Mouse (Mus musculus): ENCODE measurements around the gene Rab44. TPM values are rescaled to one million over a fixed set of nuclear protein-coding genes. Genes with fewer than 3 reads are reported as not detected.

Rab44 gene
- polyA plus RNA-seq, 1 experiment from 2014 or later = 0.66 TPM

DNA sequence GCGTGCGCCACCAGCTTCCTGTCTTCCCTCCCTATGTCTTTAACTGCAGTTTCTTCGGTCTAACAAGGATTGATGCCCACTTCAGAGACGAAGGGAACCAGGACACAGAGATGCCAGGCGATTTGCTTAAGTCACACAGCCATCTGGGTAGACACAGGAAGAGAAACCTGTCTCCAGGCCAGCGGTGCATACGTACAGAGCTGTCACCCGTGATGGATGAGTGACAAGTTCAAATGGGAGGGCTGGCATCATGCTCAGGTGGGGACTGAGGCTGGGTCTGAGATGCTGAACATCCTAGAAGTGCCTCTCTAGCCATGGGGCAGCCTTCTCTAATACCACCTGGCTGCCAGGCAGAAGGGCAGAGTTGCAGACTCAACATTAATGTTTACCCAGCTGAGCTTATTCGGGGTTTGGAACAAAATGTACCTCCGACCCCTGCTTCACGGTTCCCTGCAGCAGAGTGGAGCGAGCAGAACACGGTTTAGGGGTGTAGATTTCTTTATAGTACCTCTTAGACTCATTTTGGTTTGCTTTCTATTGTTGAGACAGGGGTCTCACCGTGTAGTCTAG, 56.6 kb downstream of the Rab44 start:
- no peaks in the 10 kb centered on the region for H3K9me3 ChIP-seq (replicated peaks)
- no peak overlapping the region for H3K4me2 ChIP-seq
- H3K4me3 ChIP-seq = no peak overlapping the region
- WGBS = 74% methylated on average over 14 of the region's 14 CpGs
- ATAC-seq (replicated peaks; ENCODE audit: insufficient number of reproducible peaks, insufficient read depth, low FRiP score, low read depth) = no peak
- H3K27ac ChIP-seq = no peak overlapping the region
- H3K27me3 ChIP-seq = no peaks in the 10 kb centered on the region
- H3K36me3 ChIP-seq = no peaks in the 10 kb centered on the region
- H3K4me1 ChIP-seq (replicated peaks) = peaks cover 24% of the 10 kb centered on the region
- no peak overlapping the region for H3K9ac ChIP-seq

DNA sequence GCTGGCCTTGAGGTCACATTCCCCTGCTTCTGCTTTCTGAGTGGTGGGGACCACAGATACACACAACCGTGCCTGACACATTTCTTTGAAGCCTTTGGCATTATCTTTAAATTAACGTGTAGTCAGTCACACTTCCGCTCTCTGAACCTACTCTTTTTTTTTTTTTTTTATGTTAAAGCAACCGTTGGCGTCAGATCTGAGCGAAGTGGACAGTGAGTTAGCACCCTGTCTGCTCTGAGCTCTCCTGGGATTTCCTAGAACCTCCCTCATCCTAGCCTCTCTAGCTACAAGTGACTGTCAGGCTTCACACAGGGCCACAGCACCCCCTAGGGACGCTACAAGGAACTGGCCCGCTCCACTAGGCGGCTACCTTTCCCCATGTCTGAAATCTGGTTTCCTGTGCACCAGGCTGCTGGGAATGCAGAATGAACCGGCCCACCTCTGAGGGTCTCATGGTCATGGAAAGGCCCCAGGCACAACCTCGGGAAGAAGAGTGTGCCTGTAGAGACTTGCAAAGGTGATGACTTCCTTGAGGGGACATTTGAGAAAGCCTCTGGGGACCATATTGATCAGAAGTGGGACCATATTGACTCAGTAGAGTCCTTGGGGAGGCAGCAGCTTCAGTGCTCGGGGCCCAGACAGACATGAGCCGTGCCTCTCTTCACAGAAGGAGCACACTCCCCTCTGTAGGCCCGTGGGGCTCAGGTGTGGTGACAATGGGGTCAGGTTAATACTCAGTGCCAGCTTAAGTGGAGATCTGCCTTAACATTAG, 57.2 kb downstream of the Rab44 start:
- Histone ChIP-seq H3K4me3 (no peak overlapping the region), H3K9me3 (replicated peaks) (no peaks in the 10 kb centered on the region), H3K4me1 (replicated peaks) (peaks cover 23% of the 10 kb centered on the region), H3K27me3 (no peaks in the 10 kb centered on the region), H3K27ac (no peak overlapping the region), H3K36me3 (no peaks in the 10 kb centered on the region), H3K9ac (no peak overlapping the region), H3K4me2 (no peak overlapping the region)
- WGBS = 21% methylated on average over 14 of the region's 14 CpGs
- 0 out of 2 replicates have a peak, but pooled peaks have one; percentile 45 for ATAC-seq (replicated peaks; ENCODE audit: insufficient number of reproducible peaks, insufficient read depth, low FRiP score, low read depth)

DNA sequence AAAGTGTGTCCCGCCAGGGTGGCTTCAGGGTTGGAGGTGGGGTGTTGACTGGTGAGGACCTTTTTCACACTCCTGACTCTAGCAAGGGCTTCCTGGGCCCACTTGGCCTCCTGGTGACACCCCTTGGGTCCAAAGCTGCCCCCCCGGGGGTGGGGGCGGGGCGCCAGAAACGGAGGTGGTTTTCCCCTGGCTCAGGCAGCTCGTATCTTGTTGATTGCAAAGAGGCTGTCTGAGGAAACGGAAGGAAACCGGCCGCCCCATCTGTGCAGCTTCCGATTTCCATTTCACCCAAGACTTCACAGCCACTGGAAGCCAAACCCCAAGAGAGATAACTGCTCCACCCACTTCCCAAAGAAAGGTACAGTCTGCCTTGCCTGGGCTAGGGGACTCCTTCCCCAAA, 58.1 kb downstream of the Rab44 start:
- Histone ChIP-seq H3K36me3 (no peaks in the 10 kb centered on the region), H3K27me3 (no peaks in the 10 kb centered on the region), H3K9ac (no peak overlapping the region), H3K4me2 (no peak overlapping the region; the same call in 1 of the 2 replicates), H3K9me3 (replicated peaks) (no peaks in the 10 kb centered on the region), H3K27ac (no peak overlapping the region), H3K4me1 (replicated peaks) (peaks cover 25% of the 10 kb centered on the region), H3K4me3 (no peak overlapping the region)
- no peak for ATAC-seq (replicated peaks; ENCODE audit: insufficient number of reproducible peaks, insufficient read depth, low FRiP score, low read depth)
- WGBS = 37% methylated on average over 9 of the region's 10 CpGs

DNA sequence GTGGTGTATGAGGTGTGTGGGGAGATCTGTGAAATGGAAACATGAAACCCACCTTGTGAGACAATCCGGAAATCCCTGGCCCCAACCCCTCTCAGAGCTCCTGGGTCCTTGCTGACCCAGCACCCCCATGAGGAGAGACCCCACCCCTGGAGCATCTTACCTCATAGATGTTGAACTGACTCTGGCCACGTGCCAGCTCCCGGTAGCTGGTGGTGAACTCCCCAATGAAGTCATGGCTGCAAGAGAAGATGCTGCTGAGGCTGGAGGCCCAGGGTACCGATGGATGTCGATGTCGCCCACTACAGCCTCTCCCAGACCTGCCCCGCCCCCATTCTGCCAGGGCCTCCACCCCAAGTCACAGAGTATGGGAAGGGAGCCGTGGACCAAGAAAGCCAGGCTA, 59.2 kb downstream of the Rab44 start:
- H3K36me3 ChIP-seq = no peaks in the 10 kb centered on the region
- no peak overlapping the region for H3K4me2 ChIP-seq
- H3K27me3 ChIP-seq = no peaks in the 10 kb centered on the region
- H3K4me3 ChIP-seq = no peak overlapping the region
- ATAC-seq (replicated peaks; ENCODE audit: insufficient number of reproducible peaks, insufficient read depth, low FRiP score, low read depth) = no peak
- no peak overlapping the region for H3K27ac ChIP-seq
- WGBS = 67% methylated on average over 8 of the region's 8 CpGs
- H3K9ac ChIP-seq = no peak overlapping the region
- H3K4me1 ChIP-seq (replicated peaks) = peaks cover 24% of the 10 kb centered on the region
- no peaks in the 10 kb centered on the region for H3K9me3 ChIP-seq (replicated peaks)

DNA sequence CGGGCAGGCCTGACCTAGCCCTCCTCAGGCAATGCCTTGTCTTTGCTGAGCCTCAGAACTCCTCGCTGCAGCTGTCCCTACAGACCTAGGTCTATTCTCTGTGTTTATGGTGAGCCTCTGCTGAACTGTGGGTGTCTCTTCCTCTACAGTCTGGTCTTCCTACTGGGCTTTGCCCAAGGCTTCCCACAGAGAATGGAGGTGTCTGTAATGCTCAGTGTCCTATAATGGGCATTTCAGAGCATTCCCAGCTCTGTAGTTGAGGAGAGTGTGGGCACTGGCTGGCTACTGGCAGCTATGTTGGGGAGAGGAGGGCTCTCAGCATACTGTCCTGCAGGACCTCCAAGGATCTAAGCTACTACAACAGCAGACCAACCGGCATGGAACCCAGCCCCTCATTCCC, 61.7 kb downstream of the Rab44 start:
- Histone ChIP-seq H3K9ac (no peak overlapping the region), H3K36me3 (no peaks in the 10 kb centered on the region), H3K27me3 (no peaks in the 10 kb centered on the region), H3K4me1 (replicated peaks) (peaks cover 24% of the 10 kb centered on the region), H3K4me3 (no peak overlapping the region), H3K27ac (peak overlapping the region; percentile 35; the same call in 1 of the 2 replicates), H3K9me3 (replicated peaks) (no peaks in the 10 kb centered on the region), H3K4me2 (no peak overlapping the region)
- 55% methylated on average over 3 of the region's 3 CpGs for WGBS
- ATAC-seq (replicated peaks; ENCODE audit: insufficient number of reproducible peaks, insufficient read depth, low FRiP score, low read depth) = no peak

DNA sequence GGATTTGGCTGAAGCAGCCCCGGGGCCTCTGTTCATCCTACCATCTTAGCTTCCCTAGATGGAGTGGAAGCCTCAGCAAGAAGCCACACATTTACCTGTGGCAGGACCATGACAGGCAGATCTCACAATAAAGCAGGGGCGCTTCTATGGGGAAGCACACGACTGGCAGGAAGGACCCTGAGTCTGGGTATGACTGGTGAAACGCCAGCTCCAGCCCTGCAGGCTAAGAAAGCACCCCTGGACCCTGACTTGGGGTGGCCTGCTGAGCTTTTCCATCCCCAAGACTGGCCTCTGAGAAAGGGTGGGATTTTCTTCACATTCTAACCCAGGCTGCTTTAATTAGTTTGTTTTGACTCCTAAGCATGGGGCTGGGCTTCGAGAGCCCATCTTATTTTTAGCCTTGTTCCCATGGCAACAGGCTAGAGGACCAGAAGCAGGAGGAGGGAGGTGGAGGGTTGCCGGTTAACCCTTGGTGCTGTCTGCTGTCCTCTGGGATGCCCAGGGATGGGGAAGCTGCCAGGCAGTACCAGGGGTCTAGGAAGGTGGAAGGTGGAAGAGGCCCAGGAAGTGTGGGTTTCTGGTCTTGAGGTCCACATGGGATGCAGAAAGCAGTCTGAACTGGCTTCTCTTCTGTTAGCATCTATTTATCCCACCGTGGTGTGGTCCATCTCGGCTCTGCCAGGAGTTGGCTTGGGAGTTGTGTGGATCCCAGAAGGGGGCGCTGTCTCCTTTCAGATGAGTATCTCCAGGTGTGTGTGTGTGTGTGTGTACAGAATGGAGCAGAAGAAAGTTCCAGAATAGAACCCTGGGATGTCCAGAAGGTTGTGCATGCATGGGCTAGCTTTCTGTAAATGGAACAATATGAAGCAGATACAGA, 62.7 kb downstream of the Rab44 start:
- Histone ChIP-seq H3K4me2 (no peak overlapping the region), H3K4me1 (replicated peaks) (peaks cover 20% of the 10 kb centered on the region), H3K27me3 (no peaks in the 10 kb centered on the region), H3K9ac (no peak overlapping the region), H3K9me3 (replicated peaks) (no peaks in the 10 kb centered on the region), H3K27ac (no peak overlapping the region), H3K36me3 (no peaks in the 10 kb centered on the region), H3K4me3 (no peak overlapping the region)
- ATAC-seq (replicated peaks; ENCODE audit: insufficient number of reproducible peaks, insufficient read depth, low FRiP score, low read depth) = no peak
- WGBS = 17% methylated on average over 9 of the region's 9 CpGs

DNA sequence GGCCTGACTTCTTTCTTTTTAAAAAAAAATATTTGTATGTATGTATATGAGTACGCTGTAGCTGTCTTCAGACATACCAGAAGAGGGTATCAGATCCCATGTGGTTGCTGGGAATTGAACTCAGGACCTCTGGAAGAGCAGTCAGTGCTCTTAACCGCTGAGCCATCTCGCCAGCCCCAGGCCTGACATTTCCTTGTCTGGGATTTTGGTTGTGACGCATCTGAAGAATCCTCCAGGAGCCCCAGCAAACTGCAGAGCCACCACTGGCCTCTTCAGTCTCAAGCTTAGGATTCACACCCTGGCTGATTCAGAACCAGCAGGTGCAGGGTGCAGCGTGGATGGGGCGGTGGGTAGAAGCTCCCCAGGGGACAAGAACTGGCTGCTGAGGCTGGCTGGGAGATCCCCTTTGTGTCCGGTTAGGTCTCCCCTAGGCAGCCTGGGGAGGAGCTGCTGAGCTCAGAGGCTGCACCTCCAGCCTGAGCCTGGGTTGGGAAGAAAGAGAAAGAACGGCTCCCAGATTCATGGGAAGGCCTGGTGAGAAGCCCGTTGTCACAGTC, 64.6 kb downstream of the Rab44 start:
- 78% methylated on average over 9 of the region's 9 CpGs for WGBS
- Histone ChIP-seq H3K4me2 (no peak overlapping the region), H3K27ac (no peak overlapping the region), H3K27me3 (no peaks in the 10 kb centered on the region), H3K4me1 (replicated peaks) (peaks cover 12% of the 10 kb centered on the region), H3K9me3 (replicated peaks) (no peaks in the 10 kb centered on the region), H3K36me3 (no peaks in the 10 kb centered on the region), H3K4me3 (no peak overlapping the region), H3K9ac (no peak overlapping the region)
- ATAC-seq (replicated peaks; ENCODE audit: insufficient number of reproducible peaks, insufficient read depth, low FRiP score, low read depth) = no peak

DNA sequence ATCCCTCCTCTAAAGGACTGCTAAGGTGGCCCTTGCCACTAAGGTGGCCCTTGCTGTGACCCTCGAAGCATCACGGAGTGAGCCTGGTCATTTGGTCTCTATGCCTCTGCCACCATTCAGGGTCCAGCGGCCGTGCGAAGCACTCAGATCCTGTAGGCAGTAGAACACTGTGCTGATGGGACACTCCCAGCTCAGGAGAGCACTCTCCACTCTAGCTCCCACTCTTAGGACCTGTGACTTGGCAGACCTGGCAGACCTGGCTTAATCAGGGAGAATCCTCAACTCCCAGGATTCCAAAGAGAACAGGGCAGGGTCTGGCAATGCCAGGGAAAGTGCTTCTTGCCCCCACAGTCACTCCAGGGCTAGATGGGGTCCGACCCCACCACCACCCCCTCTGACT, 66.0 kb downstream of the Rab44 start:
- no peak overlapping the region for H3K9ac ChIP-seq
- ATAC-seq (replicated peaks; ENCODE audit: insufficient number of reproducible peaks, insufficient read depth, low FRiP score, low read depth) = no peak
- H3K4me2 ChIP-seq = no peak overlapping the region
- H3K27ac ChIP-seq = peak overlapping the region; percentile 28; the same call in 1 of the 2 replicates
- WGBS = 90% methylated on average over 6 of the region's 6 CpGs
- no peaks in the 10 kb centered on the region for H3K9me3 ChIP-seq (replicated peaks)
- no peaks in the 10 kb centered on the region for H3K27me3 ChIP-seq
- H3K4me1 ChIP-seq (replicated peaks) = peaks cover 12% of the 10 kb centered on the region
- H3K36me3 ChIP-seq = no peaks in the 10 kb centered on the region
- H3K4me3 ChIP-seq = no peak overlapping the region

DNA sequence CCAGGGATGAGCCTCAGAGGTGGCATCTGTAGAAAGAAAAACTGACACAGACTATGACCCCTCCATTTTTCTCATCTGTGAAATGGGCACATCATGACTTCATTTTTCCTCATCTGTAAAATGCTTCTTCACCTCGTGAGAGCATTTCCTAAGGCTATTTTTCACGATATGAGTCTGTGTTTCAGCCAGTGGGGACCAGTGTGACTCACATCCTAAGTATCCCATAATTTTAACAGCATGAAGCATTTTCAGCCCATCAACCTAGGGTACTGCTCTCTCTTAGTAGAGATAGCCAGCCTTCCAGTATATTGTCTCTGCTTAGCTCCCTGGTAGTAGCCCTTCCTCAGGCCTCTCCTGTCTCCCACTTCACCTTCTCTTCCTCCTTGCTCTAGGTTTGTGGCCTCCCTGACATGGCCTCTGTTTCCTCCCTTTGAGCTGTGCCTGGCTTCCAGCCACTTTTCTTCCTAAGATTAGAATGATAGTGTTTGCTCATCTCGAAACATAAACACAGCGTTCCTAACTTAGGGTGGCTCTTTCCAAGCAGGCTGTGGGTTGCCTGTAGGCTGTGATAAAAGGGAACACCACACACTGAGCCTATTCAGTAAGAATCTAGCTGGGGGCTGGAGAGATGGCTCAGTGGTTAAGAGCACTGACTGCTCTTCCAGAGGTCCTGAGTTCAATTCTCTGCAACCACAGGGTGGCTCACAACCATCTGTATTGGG, 66.6 kb downstream of the Rab44 start:
- Histone ChIP-seq H3K4me2 (no peak overlapping the region), H3K36me3 (no peaks in the 10 kb centered on the region), H3K27me3 (no peaks in the 10 kb centered on the region), H3K4me3 (no peak overlapping the region), H3K9ac (no peak overlapping the region), H3K27ac (no peak overlapping the region), H3K9me3 (replicated peaks) (no peaks in the 10 kb centered on the region), H3K4me1 (replicated peaks) (peaks cover 14% of the 10 kb centered on the region)
- ATAC-seq (replicated peaks; ENCODE audit: insufficient number of reproducible peaks, insufficient read depth, low FRiP score, low read depth) = no peak
- WGBS = 54% methylated on average over 4 of the region's 4 CpGs

DNA sequence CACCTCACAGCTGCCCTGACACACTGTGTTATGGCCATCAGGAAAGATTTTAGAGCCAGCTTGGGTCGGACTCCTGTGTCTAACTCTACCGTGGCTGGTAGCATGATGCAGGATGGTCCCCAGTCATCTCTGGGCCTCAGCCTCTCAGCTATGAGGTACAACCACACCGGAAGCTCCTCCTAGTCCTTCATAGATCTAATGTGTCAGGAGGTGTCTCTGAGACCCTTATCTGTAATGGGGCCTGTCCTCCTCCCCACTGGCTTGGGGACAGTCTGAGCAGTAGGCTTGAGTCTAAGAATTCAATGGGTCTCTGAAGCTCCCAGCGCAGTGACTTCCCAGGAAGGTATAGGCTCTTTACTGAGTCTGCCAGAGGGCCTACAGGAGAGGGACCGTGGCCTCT, 67.8 kb downstream of the Rab44 start:
- Histone ChIP-seq H3K27me3 (no peaks in the 10 kb centered on the region), H3K4me3 (no peak overlapping the region), H3K36me3 (no peaks in the 10 kb centered on the region), H3K4me1 (replicated peaks) (peaks cover 4% of the 10 kb centered on the region), H3K27ac (no peak overlapping the region), H3K9me3 (replicated peaks) (no peaks in the 10 kb centered on the region), H3K9ac (no peak overlapping the region), H3K4me2 (no peak overlapping the region)
- WGBS = 65% methylated on average over 5 of the region's 5 CpGs
- ATAC-seq (replicated peaks; ENCODE audit: insufficient number of reproducible peaks, insufficient read depth, low FRiP score, low read depth) = no peak

DNA sequence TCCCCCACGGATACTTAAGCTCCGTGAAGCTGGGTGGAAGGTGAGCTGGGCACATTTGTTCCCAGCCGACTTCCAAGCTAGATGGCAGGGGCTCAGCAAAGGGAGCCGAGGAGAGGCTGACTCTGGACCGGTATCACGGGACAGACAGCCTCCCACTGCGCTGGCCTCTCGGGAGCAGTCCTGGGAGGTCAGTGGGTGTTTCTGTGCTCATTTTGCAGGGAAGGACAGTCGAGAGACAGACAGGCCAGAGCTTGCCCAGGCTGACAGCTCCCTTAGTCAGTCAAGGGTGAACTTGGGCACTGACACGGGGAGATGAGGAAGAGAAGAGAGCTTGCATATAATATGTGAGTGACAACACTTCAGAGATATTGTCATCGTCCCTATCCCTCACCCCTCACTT, 69.2 kb downstream of the Rab44 start:
- Histone ChIP-seq H3K4me1 (replicated peaks) (peaks cover 2% of the 10 kb centered on the region), H3K4me3 (no peak overlapping the region), H3K9ac (no peak overlapping the region), H3K27ac (no peak overlapping the region), H3K9me3 (replicated peaks) (no peaks in the 10 kb centered on the region), H3K36me3 (no peaks in the 10 kb centered on the region), H3K27me3 (no peaks in the 10 kb centered on the region), H3K4me2 (no peak overlapping the region)
- no peak for ATAC-seq (replicated peaks; ENCODE audit: insufficient number of reproducible peaks, insufficient read depth, low FRiP score, low read depth)
- 50% methylated on average over 11 of the region's 11 CpGs for WGBS
